Mouse (Mus musculus) midbrain, embryonic 13.5 days (tissue): ENCODE measurements around the gene Pigl. TPM values are rescaled to one million over a fixed set of nuclear protein-coding genes. Genes with fewer than 3 reads are reported as not detected.

ENCODE experiments used
- ATAC-seq: fragments of 200-750 bp; cut with Nextera tagmentation; 2 replicates; pipeline ENCODE4 v1.8.0; 2017; ENCODE audit warnings: mild to moderate bottlenecking, moderate TSS enrichment, moderate library complexity
- H3K27ac ChIP-seq: fragments of 300-500 bp; sonication (generic); 2 replicates; pipeline ENCODE4 v1.5.1; 2015; ENCODE audit warnings: inconsistent platforms, mild to moderate bottlenecking, moderate library complexity
- H3K27me3 ChIP-seq: fragments of 300-500 bp; sonication (generic); 2 replicates; pipeline ENCODE4 v1.6.1; 2015; ENCODE audit warnings: mild to moderate bottlenecking, inconsistent platforms
- H3K36me3 ChIP-seq: fragments of 300-500 bp; sonication (generic); 2 replicates; pipeline ENCODE4 v1.6.1; 2015; ENCODE audit warnings: mild to moderate bottlenecking, inconsistent platforms
- H3K4me1 ChIP-seq: fragments of 300-500 bp; sonication (generic); replicated peaks from 2 replicates; pipeline ENCODE4 v1.6.1; 2015; ENCODE audit warnings: inconsistent platforms
- H3K4me2 ChIP-seq: fragments of 300-500 bp; sonication (generic); replicated peaks from 2 replicates; pipeline ENCODE4 v1.6.1; 2015; ENCODE audit warnings: moderate library complexity, mild to moderate bottlenecking, inconsistent platforms
- H3K4me3 ChIP-seq: fragments of 300-500 bp; sonication (generic); replicated peaks from 2 replicates; pipeline ENCODE4 v1.5.1; 2015; ENCODE audit warnings: mild to moderate bottlenecking, inconsistent platforms
- H3K9ac ChIP-seq: fragments of 300-500 bp; sonication (generic); replicated peaks from 2 replicates; pipeline ENCODE4 v1.6.1; 2015; ENCODE audit warnings: mild to moderate bottlenecking, inconsistent platforms
- H3K9me3 ChIP-seq: fragments of 300-500 bp; sonication (generic); 2 replicates; pipeline ENCODE4 v1.6.1; 2016; ENCODE audit warnings: mild to moderate bottlenecking, inconsistent platforms
- WGBS: fragments of 180-500 bp; shearing (Covaris S2); methylation state at CpG from one replicate; pipeline ENCODE4 v1.1.7; 2015; 5-methylcytosine and 5-hydroxymethylcytosine counted together
- polyA plus RNA-seq: library from polyadenylated mRNA; unstranded; fragments of >200 nt; fragmentation: Nextera tagmentation; extraction: Ambion mirVana; gene quantifications from 2 replicates; pipeline ENCODE4 v1.2.1, GENCODE M21; 2015

The Pigl gene
- polyA plus RNA-seq, 1 experiment from 2014 or later, result 9.1 TPM

DNA sequence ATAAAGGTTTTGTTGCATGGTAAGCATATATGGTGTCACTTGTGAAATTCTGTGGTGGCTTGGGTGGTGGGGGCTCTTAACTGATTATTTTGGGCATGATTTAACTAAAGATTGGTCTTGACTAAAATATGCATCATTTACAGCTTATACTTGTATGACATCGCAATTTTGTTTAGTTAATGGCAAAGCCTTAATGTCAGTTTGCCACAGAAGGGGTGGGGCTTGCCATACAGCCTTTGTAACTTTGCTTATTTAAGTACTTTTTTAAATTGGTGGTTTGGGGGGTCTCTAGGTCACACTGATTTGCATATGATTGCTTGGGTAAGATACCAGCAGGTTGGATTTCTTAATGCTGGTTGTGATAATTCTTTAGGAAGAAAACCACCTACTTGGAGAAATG lies 94.9 kb downstream of the Pigl start:
- no peak overlapping the region for H3K27ac ChIP-seq
- no peak for ATAC-seq
- H3K9ac ChIP-seq, result peak overlapping the region; percentile 69
- H3K36me3 ChIP-seq, result peaks cover 25% of the 10 kb centered on the region
- no peaks in the 10 kb centered on the region for H3K27me3 ChIP-seq
- peaks cover 47% of the 10 kb centered on the region for H3K4me1 ChIP-seq
- peak overlapping the region; percentile 54 for H3K4me3 ChIP-seq
- 36% methylated on average over 1 of the region's 1 CpGs for WGBS
- H3K9me3 ChIP-seq, result no peaks in the 10 kb centered on the region
- peak overlapping the region; percentile 97 for H3K4me2 ChIP-seq

DNA sequence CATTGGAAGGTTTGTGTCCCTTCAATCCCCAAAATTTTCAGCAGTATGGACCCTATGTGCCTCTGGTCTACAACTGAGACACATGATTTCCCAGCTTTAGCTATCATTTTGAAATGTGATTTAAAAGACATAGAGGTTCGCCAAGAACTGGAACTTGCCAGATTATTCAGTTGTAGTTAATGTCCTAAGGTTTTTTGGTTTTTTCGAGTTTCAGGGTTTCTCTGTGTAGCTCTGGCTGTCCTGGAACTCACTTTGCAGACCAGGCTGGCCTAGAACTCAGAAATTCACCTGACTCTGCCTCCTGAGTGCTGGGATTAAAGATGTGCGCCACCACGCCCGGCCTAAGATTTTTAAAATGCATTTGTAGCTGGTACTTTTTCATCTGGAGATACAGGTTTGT lies 95.4 kb downstream of the Pigl start:
- H3K36me3 ChIP-seq, result peaks cover 25% of the 10 kb centered on the region

DNA sequence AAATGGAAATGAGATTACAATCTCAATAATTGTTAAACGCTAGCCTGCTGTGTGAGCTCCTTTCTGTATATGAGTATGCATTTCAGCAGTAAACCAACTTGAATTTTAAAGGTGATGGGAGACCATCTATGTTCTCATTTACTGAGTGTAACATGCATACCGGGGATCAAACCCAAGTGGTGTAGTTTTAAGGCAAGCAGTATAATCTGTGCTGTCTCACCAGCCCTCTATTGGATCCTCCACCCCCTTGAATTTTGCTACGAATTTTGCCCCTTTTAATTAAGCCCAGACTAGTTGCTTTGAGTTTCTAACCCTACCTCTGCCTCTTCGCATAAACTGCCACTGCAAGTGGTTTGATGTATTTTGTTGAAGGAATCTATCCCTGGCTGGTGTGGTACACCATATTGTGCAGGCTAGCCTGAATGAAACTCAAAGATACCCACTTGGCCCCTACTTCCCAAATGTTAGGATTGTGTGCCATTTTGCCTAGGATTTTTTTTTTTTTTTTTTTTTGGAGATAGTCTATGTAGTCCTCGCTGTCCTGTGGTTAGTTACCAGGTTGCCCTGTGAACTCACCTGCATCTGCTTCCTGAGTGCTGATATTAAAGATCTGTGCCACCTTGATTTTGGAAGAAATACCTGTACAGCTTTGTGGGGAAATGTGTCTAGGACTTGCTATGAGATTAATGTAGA lies 96.0 kb downstream of the Pigl start:
- peak overlapping the region; percentile 69 for H3K9ac ChIP-seq

More for the DNA sequence above, 95.4 kb downstream of the Pigl start:
- peaks cover 43% of the 10 kb centered on the region for H3K4me1 ChIP-seq
- H3K4me2 ChIP-seq, result peak overlapping the region; percentile 97
- H3K9ac ChIP-seq, result peak overlapping the region; percentile 69
- peak overlapping the region; percentile 54 for H3K4me3 ChIP-seq
- no peaks in the 10 kb centered on the region for H3K27me3 ChIP-seq
- no peak for ATAC-seq
- H3K9me3 ChIP-seq, result no peaks in the 10 kb centered on the region
- no peak overlapping the region for H3K27ac ChIP-seq
- 79% methylated on average over 5 of the region's 5 CpGs for WGBS

DNA sequence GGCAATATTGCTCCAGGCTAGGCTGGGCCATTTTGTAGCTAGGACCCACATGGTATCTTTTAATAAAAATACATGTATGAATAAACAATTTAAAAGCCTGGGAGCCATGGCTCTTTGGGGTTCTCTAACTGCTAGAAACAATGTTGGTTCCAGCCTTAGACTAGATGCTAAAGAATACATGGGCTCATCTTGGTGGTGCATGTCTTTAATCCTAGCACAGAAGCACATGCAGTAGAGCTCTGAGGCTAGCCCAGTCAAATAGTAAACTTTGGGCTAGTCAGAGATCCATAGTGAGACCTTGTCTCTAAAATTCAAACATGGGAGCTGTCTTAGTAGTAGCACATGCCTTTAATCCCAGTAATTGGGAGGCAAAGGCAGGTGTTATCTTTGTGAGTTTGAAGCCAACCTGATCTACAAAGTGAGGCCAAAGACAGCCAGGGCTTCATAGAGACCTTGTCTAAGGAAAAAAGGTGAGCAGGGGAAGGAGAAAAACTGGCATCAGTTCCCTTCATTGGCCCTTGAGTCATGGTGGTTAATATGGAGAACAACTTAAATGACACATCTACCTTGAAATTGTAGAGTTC lies 96.8 kb downstream of the Pigl start:
- H3K4me2 ChIP-seq, result peak overlapping the region; percentile 97
- no peak overlapping the region for H3K27ac ChIP-seq
- H3K4me3 ChIP-seq, result peak overlapping the region; percentile 54
- peaks cover 25% of the 10 kb centered on the region for H3K36me3 ChIP-seq
- ATAC-seq, result no peak
- H3K9ac ChIP-seq, result 0 out of 2 replicates have a peak overlapping the region, but pooled peaks have one; percentile 69
- H3K27me3 ChIP-seq, result no peaks in the 10 kb centered on the region
- no peaks in the 10 kb centered on the region for H3K9me3 ChIP-seq
- peaks cover 33% of the 10 kb centered on the region for H3K4me1 ChIP-seq

More for the DNA sequence above, 96.0 kb downstream of the Pigl start:
- Histone ChIP-seq H3K4me2 (peak overlapping the region; percentile 97), H3K4me1 (peaks cover 37% of the 10 kb centered on the region), H3K36me3 (peaks cover 25% of the 10 kb centered on the region), H3K4me3 (peak overlapping the region; percentile 54), H3K27me3 (no peaks in the 10 kb centered on the region), H3K27ac (no peak overlapping the region), H3K9me3 (no peaks in the 10 kb centered on the region)
- 67% methylated on average over 5 of the region's 5 CpGs for WGBS
- no peak for ATAC-seq

DNA sequence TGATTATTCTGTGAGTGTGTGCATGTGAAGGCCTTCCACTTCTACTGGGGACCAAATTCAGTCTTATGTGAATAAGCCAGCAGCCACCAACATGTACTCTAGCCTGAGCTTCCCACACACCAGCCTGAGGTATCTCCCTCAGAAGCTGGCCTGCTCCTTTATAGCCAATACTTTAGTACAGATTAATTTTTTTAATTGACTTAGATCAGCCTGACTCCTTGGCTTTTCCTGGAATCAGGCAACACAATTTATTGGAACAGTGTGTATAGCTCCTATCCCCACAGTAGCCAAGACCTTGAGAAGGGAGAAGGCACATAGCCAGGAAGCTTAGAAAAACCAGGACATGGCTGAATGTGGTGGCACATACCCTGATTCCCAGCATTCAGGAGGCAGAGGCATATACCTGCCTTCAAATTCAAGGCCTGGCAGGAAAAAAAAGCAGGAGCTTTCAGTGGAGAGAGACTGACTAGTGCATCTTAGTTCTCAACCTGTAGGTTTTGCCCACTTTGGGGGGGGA lies 97.7 kb downstream of the Pigl start:
- no peak for ATAC-seq
- Histone ChIP-seq H3K9me3 (no peaks in the 10 kb centered on the region), H3K4me1 (peaks cover 39% of the 10 kb centered on the region), H3K4me3 (no peak overlapping the region), H3K27me3 (no peaks in the 10 kb centered on the region), H3K9ac (no peak overlapping the region), H3K27ac (no peak overlapping the region), H3K4me2 (peak overlapping the region; percentile 97), H3K36me3 (peaks cover 25% of the 10 kb centered on the region)

DNA sequence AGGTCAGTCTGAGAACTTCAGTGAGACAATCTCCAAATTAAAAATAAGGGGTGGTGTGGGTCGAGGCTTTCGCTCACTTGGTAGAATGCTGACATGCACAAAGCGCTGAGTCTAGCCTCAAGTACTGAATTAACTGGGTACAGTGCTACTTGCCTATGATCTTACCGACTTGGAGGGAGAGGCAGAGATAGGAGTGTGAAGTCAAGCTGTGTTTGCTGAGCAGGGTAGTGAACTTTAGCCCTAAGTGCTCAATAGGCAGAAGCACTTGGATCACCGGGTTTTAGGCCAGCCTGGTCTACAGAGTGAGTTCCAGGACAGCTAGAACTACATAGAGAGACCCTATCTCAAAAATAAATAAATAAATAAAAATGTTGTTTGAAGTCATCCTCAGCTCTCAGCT lies 98.9 kb downstream of the Pigl start:
- Histone ChIP-seq H3K9ac (no peak overlapping the region), H3K4me1 (peaks cover 39% of the 10 kb centered on the region), H3K4me3 (no peak overlapping the region), H3K27me3 (no peaks in the 10 kb centered on the region), H3K9me3 (no peaks in the 10 kb centered on the region), H3K4me2 (no peak overlapping the region), H3K27ac (no peak overlapping the region), H3K36me3 (peaks cover 25% of the 10 kb centered on the region)
- 72% methylated on average over 5 of the region's 5 CpGs for WGBS
- ATAC-seq, result no peak

DNA sequence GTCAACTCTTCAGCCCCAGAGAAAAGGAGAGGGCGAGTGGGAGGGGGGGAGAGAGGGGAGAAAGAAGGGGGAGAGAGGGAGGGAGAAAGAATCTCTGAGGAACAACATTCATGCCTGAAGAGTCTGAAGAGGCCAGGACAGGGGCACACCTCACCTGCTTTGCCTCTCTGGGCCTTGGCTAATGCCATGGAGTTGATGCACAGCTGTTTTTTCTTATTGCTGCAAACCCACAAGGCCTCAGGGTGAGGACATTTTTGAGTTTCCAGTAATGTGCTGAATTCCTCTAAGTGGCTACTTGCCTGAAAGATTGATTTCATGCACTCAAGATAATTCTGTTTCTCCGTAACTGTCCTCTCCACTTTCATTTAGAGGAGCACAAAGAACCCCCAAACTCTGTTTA lies 99.9 kb downstream of the Pigl start:
- Histone ChIP-seq H3K4me1 (peaks cover 38% of the 10 kb centered on the region), H3K9me3 (no peaks in the 10 kb centered on the region), H3K9ac (no peak overlapping the region), H3K27me3 (no peaks in the 10 kb centered on the region), H3K4me3 (no peak overlapping the region), H3K27ac (no peak overlapping the region), H3K4me2 (no peak overlapping the region), H3K36me3 (peaks cover 24% of the 10 kb centered on the region)
- ATAC-seq, result no peak
- WGBS, result 78% methylated on average over 2 of the region's 2 CpGs

DNA sequence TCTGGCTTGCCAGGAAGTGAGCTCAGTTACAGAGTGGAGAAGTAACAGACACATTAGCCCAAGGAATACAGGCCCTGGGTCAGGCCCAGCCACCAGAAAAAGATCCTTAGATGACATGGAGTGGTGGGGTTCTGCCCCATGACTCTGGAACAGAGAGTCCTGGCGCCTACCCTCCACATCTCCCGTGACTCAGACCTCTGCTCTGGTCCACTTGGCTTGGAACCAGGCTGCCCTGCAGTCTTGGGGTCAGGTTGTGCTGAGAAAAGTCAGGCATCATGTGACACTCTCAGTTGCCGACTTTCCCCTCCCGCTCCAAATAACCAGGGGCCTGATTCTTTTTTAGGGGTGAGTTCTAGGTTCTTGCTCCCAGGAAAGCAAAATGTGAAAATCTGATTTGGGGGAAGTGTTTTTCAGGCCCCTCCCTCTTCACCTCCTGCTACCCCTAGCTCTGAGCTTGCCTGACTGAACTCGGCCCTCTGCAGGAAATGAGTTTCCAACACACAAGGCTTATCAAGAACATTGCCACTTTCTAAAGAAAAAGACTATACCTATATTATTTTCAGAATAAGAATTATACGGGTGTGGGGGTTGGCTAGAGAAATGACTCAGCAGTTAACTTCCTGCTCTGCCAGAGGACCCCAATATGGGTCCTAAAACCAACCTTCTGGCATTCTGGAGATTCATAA lies 100.8 kb downstream of the Pigl start:
- H3K27me3 ChIP-seq, result no peaks in the 10 kb centered on the region
- 72% methylated on average over 6 of the region's 6 CpGs for WGBS
- no peaks in the 10 kb centered on the region for H3K9me3 ChIP-seq

DNA sequence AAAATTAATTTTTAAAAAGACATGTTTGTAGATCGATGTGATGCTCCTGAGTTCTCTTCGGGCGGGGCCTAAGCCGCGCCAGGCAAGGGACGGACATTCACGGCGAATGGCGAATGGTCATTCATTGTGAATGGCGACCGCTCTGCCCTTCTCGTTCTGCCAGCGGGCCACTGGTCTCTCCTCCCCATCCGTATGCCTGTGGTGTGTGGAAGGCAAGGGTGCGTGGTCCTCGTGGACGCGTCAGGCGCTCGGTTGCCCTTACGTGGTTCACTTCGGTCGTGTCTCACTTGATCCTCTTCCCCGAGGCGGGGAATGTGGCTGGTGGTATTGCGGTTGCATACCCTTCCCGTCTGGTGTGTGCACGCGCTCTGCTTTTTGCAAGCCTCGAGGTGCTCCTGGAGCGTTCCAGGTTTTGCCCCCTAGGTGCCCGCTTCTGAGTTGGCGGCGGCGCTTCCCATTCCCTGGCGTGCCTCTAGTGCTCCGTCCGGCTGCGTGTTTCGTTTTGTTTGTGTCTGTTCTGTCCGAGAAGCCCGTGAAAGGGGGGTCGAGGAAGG lies 102.3 kb downstream of the Pigl start:
- H3K4me1 ChIP-seq, result peaks cover 14% of the 10 kb centered on the region
- H3K36me3 ChIP-seq, result peaks cover under 1% of the 10 kb centered on the region; the same call in 1 of the 2 replicates
- H3K27ac ChIP-seq, result no peak overlapping the region
- 28% methylated on average over 43 of the region's 43 CpGs for WGBS
- H3K9ac ChIP-seq, result peak overlapping the region; percentile 49
- peak; percentile 20; the same call in 1 of the 2 replicates for ATAC-seq
- peak overlapping the region; percentile 49 for H3K4me2 ChIP-seq
- no peaks in the 10 kb centered on the region for H3K27me3 ChIP-seq
- peak overlapping the region; percentile 25 for H3K4me3 ChIP-seq
- no peaks in the 10 kb centered on the region for H3K9me3 ChIP-seq

More for the DNA sequence above, 100.8 kb downstream of the Pigl start:
- Histone ChIP-seq H3K4me3 (no peak overlapping the region), H3K27ac (no peak overlapping the region), H3K36me3 (peaks cover 15% of the 10 kb centered on the region), H3K4me2 (no peak overlapping the region), H3K4me1 (peaks cover 28% of the 10 kb centered on the region), H3K9ac (no peak overlapping the region)
- no peak for ATAC-seq

DNA sequence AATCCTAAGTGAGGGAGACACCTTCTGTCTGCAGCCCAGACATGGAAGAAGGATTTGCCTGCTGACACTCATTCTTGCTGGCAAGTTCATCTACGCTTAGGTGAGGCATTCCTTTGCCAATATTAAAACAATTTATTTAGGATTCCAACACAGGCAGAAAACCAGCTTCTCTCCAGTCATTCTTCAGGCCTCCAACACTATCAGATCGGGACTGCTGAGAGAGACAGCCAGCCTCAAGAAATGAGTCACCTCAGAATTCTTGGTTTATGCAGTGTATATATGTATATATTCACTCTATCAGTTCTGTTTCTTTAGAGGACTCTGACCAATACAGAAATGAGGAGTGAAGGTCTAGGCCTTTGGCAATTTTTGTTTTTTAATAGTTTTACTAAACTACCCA lies 105.3 kb downstream of the Pigl start:
- H3K27me3 ChIP-seq, result no peaks in the 10 kb centered on the region
- WGBS, result 94% methylated on average over 2 of the region's 2 CpGs

More for the DNA sequence above, 105.3 kb downstream of the Pigl start:
- no peak overlapping the region for H3K4me2 ChIP-seq
- peaks cover 6% of the 10 kb centered on the region; the same call in 1 of the 2 replicates for H3K4me1 ChIP-seq
- no peak for ATAC-seq
- H3K27ac ChIP-seq, result no peak overlapping the region
- H3K9me3 ChIP-seq, result no peaks in the 10 kb centered on the region
- H3K36me3 ChIP-seq, result no peaks in the 10 kb centered on the region
- H3K9ac ChIP-seq, result no peak overlapping the region
- no peak overlapping the region for H3K4me3 ChIP-seq
